Mouse (Mus musculus) urinary bladder, postnatal 0 days (tissue): ENCODE measurements around the gene Tef. TPM values are rescaled to one million over a fixed set of nuclear protein-coding genes. Genes with fewer than 3 reads are reported as not detected.

Experiments
- polyA plus RNA-seq: library from polyadenylated mRNA; unstranded; fragments of >200 nt; fragmentation: Nextera tagmentation; extraction: Ambion mirVana; gene quantifications from 2 replicates; pipeline ENCODE4 v1.2.1, GENCODE M21; 2015

Gene Tef
- polyA plus RNA-seq: 15.8 and 17.3 TPM in 2 replicates

DNA sequence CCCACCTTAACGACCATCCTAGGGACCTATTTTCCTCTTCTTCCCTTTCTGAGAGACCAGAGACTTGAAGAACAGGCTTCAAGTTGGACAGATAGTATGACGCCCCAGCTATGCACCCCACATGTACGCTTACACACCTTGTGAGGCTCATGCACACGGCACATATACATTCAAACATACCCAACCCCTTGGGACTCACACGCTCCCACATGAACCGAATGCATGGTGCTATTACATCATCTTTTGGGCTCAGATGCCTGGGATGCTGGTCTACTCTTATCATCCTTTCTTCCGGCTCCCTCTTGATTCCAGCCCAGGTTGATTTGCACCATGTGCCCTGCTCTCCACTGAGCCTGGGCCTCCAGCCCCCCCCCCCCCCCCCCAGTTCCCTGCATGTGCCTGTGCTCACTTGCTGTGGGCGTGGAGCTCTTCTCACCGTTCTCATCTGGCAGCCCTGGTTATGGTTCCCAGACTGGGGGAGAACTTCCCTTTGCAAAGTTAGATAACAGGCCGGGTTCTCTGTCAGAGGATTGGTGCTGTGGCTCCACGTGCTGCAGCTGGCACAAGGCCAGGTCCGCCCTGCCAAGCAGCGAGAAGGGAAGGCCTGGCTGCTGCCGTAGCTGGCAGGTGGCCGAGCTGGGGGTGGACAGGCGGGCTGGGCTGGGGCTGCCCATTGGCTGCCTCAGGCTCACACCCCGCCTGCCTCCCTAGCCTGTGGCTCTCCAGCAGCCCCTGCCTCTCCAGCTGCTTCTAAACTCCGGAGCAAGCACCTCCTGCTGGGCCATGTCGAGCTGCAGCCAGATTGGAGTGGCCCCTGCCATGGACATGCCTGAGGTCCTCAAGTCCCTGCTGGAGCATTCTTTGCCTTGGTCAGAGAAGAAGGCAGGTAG lies at the start of gene Tef:
Tef (plus strand) TSS at position 421 of the 890 bp plus-strand sequence.

DNA sequence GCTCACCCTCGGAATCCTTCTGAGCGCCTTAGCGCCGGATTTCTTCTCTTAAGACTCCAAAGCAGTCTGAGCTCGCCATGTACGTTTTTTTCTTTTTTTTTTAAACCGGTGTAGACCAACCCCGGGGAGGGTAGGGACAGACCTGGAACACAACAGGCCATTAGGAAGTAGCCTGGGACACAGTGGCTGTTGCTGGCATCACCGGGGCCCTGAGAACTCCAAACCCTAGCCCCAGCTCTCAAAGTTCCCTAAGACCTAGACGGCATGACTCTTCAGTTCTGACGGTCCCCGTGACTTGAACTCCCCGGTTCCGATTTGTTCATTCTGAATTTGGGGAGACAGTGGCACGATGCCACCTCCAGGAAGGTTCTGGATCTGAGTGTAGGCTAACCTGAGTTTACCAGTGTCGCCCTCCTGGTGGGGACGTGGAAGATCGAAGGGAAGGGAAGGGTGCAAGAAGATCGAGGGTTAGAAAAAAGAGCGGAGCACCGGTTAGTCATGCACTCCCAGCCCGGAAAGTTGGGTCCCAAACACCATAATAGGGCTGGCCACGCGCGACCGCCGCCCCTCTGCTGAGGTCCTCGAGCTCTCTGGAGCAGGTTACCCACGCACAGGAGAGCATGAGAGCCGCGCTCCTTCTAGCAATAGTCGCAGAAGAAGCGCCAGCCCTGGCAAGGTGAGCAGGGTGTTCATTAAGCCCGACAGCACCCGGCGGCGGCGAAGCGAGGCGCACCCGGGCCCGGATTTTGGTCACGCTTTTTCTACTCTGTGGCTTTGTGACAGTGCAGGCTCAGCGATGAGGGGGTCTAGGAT lies 56.5 kb downstream of the Tef start, which contains the start of gene Tob2:
Tob2 (minus strand) TSS at position 280 of the 813 bp plus-strand sequence.

DNA sequence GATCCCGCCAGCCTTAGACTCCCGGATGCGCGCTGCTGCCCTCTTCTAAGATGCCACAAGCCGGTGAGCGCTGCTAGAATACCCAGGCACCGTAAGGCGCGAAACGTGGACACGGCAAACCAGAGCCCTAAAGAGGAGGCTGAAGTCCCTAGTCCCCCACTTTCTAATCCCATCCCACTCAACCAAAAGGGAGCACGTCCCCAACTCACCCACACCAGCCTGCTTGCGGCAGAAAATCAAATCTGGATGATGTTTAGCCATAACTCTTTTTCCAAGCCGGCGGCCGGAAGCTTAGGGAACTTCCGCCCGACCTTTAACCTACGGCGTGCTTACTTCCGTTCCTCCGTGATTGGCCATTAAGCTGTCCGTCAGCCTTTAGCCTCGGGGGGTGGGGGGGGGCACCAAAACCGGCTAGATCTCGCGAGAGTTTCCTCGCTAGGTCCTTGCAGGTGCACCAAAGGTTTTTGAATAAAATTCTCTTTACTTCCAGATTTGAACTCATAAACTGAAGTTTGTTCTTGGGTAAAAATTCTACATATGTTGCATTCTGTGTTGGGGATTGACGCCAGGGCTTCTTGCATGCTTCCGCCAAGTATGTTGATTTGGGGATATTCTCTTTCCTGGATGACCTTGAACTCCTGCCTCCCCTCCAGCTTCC lies 69.5 kb downstream of the Tef start, which contains the start of gene Phf5a:
Phf5a (minus strand) TSS at position 308 of the 658 bp plus-strand sequence.

DNA sequence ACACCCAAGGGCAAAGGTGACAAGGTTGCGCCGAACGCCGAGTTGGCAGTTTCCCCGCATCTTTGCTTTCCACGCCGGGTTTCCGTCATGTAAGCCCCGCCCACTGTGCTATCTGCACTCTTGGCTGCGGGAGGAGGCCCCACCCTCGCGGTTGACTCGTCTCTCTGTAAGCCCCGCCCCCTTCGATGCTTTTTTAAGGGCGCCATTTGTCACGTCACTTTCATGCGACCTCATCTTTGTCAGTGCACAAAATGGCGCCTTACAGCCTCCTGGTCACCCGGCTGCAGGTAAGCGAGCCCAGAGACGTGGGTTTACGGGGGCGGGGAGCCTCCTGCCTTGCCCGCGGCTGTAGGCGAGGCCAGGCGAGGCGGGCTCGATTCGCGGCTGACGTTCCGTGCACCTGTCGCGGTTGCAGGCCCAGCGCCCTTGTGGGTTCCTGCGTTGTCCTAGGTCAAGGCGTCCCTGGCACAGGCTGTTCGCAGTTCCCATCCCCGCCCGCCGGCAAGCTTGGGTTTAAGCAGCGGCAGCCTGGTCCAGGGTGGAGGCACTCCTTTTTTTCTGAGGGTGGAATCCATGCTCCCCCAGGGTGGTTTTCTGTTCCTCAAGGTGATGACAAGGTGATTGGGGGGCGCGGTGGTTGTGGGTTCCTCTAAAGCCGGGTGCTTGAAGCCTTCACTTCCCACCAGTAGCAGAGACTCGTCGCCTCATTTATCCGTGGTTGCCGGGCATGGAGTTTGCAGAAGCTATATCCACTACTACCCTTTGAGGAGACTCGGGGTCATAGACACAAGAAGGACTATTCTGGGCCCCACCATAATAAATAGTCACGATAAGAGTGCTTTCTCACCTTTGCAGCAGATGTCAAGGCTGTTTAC lies 70.3 kb downstream of the Tef start, which contains the start of gene Aco2:
Aco2 (plus strand) TSS at position 48 of the 875 bp plus-strand sequence.

Other genes starting within 250 kb of the Tef start
- gene Ep300, start 217.1 kb upstream of the Tef start, polyA plus RNA-seq: 8.7 and 10.8 TPM in 2 replicates
- gene L3mbtl2, start 138.5 kb upstream of the Tef start, polyA plus RNA-seq: 11.4 and 14.0 TPM in 2 replicates
- gene Chadl, start 105.1 kb upstream of the Tef start, polyA plus RNA-seq: 1.4 and 1.6 TPM in 2 replicates
- 10.9 and 13.8 TPM in 2 replicates for gene Zc3h7b, start 57.4 kb upstream of the Tef start, polyA plus RNA-seq
- 27.8 and 34.2 TPM in 2 replicates for gene Rangap1, start 56.9 kb upstream of the Tef start, polyA plus RNA-seq
- 14.3 and 16.8 TPM in 2 replicates for gene Tob2, start 56.4 kb downstream of the Tef start, polyA plus RNA-seq
- gene Phf5a, start 69.5 kb downstream of the Tef start, polyA plus RNA-seq: 63.1 and 72.5 TPM in 2 replicates
- 122 and 139 TPM in 2 replicates for gene Aco2, start 69.9 kb downstream of the Tef start, polyA plus RNA-seq
- gene Polr3h, start 123.8 kb downstream of the Tef start, polyA plus RNA-seq: 50.2 and 53.4 TPM in 2 replicates
- 33.4 and 35.6 TPM in 2 replicates for gene Csdc2, start 134.3 kb downstream of the Tef start, polyA plus RNA-seq
- gene Pmm1, start 158.5 kb downstream of the Tef start, polyA plus RNA-seq: 33.4 and 34.9 TPM in 2 replicates
- not detected in 2 replicates for gene 1700029P11Rik, start 178.1 kb downstream of the Tef start, polyA plus RNA-seq
- 31.5 and 34.8 TPM in 2 replicates for gene Xrcc6, start 185.4 kb downstream of the Tef start, polyA plus RNA-seq
- gene Desi1, start 231.4 kb downstream of the Tef start, polyA plus RNA-seq: 15.0 and 17.9 TPM in 2 replicates
- gene Snu13, start 245.2 kb downstream of the Tef start, polyA plus RNA-seq: 127 and 135 TPM in 2 replicates